Mouse (Mus musculus): Measurements from ENCODE around the gene Dnajb4. TPM values are rescaled to one million over a fixed set of nuclear protein-coding genes. Genes with fewer than 3 reads are reported as not detected.

Gene Dnajb4
- total RNA-seq (2022) = 10 to 100 TPM; 48.9 to 56.3 (median 52.6) TPM

GRCm38 (mm10) chr3:152209967-152210634 is at the start of gene Dnajb4, which contains the start of gene Fubp1:
Gene Dnajb4 (minus strand): TSS chr3:152210302.
Gene Fubp1 (plus strand): TSS chr3:152210422.
- peak; percentile 99 for DNase-seq

- DNase-seq = peak; percentile 64
Observed at GRCm38 (mm10) chr3:152259409-152259808, 49.3 kb upstream of the Dnajb4 start.

- no peak for DNase-seq
Observed at GRCm38 (mm10) chr3:152257528-152257927, 47.4 kb upstream of the Dnajb4 start.

- DNase-seq = no peak
Observed at GRCm38 (mm10) chr3:152250487-152250886, 40.4 kb upstream of the Dnajb4 start.

GRCm38 (mm10) chr3:152247708-152248107 is 37.6 kb upstream of the Dnajb4 start:
- no peak for DNase-seq

GRCm38 (mm10) chr3:152245273-152245910 is 35.3 kb upstream of the Dnajb4 start:
- DNase-seq = no peak

- DNase-seq = no peak
Observed at GRCm38 (mm10) chr3:152243304-152243703, 33.2 kb upstream of the Dnajb4 start.

- no peak for DNase-seq
Observed at GRCm38 (mm10) chr3:152241098-152241497, 31.0 kb upstream of the Dnajb4 start.

- DNase-seq = no peak
Observed at GRCm38 (mm10) chr3:152239592-152239991, 29.5 kb upstream of the Dnajb4 start.

- no peak for DNase-seq
Observed at GRCm38 (mm10) chr3:152238836-152239235, 28.7 kb upstream of the Dnajb4 start.

GRCm38 (mm10) chr3:152235805-152236204 is 25.7 kb upstream of the Dnajb4 start:
- no peak for DNase-seq

- DNase-seq = no peak
Observed at GRCm38 (mm10) chr3:152235238-152235637, 25.1 kb upstream of the Dnajb4 start.

GRCm38 (mm10) chr3:152231333-152232100 is 21.4 kb upstream of the Dnajb4 start:
- DNase-seq = no peak

- DNase-seq = no peak
Observed at GRCm38 (mm10) chr3:152229271-152229670, 19.2 kb upstream of the Dnajb4 start.

GRCm38 (mm10) chr3:152228843-152229242 is 18.7 kb upstream of the Dnajb4 start:
- no peak for DNase-seq

GRCm38 (mm10) chr3:152225906-152226305 is 15.8 kb upstream of the Dnajb4 start:
- DNase-seq = no peak

GRCm38 (mm10) chr3:152224918-152225317 is 14.8 kb upstream of the Dnajb4 start:
- no peak for DNase-seq

- DNase-seq = no peak
Observed at GRCm38 (mm10) chr3:152213416-152213815, 3.3 kb upstream of the Dnajb4 start.

- DNase-seq = no peak
Observed at GRCm38 (mm10) chr3:152211731-152212279, 1.7 kb upstream of the Dnajb4 start.

GRCm38 (mm10) chr3:152210728-152211391 is 758 bp upstream of the Dnajb4 start:
- peak; percentile 70 for DNase-seq

GRCm38 (mm10) chr3:152209177-152209966 is 730 bp downstream of the Dnajb4 start:
- no peak for DNase-seq
